Mouse (Mus musculus): ENCODE results near the gene Sec16a.
"Not testable (repeated sequence)": the region's sequence is repeated elsewhere in the genome, so short reads cannot be mapped to it uniquely, and the experiment has no call there.

Sec16a gene

GRCm38 (mm10) chr2:26380871-26381270, 64.1 kb downstream of the Sec16a start:
- DNase-seq = not testable (repeated sequence)

- DNase-seq = peak; percentile 91
Observed at GRCm38 (mm10) chr2:26380131-26380771, 64.8 kb downstream of the Sec16a start, which contains the start of gene Snapc4. Snapc4 (minus strand) TSS chr2:26380653.

- no peak for DNase-seq
Observed at GRCm38 (mm10) chr2:26372396-26372795, 72.6 kb downstream of the Sec16a start.

GRCm38 (mm10) chr2:26368572-26368971, 76.4 kb downstream of the Sec16a start:
- no peak for DNase-seq

- no peak for DNase-seq
Observed at GRCm38 (mm10) chr2:26367911-26368310, 77.1 kb downstream of the Sec16a start.

GRCm38 (mm10) chr2:26364738-26365465, 80.1 kb downstream of the Sec16a start:
- DNase-seq = peak; percentile 9

- no peak for DNase-seq
Observed at GRCm38 (mm10) chr2:26363481-26363880, 81.5 kb downstream of the Sec16a start.

GRCm38 (mm10) chr2:26362991-26363390, 82.0 kb downstream of the Sec16a start:
- no peak for DNase-seq

GRCm38 (mm10) chr2:26360772-26361171, 84.2 kb downstream of the Sec16a start, which contains the start of gene Card9:
Card9 (minus strand) TSS chr2:26360918.
- DNase-seq = peak; percentile 6

- DNase-seq = peak; percentile 17
Observed at GRCm38 (mm10) chr2:26359983-26360382, 85.0 kb downstream of the Sec16a start.
